Mouse (Mus musculus) testis, adult 2 months (tissue): ENCODE results near the gene Pdzk1ip1. TPM values are rescaled to one million over a fixed set of nuclear protein-coding genes. Genes with fewer than 3 reads are reported as not detected.

Experiments
- H3K27ac ChIP-seq: fragments of 200-500 bp; 2 replicates; pipeline ENCODE4 v1.5.1; 2012; ENCODE audit warnings: low read depth, low read length; ENCODE audit not compliant: control insufficient read depth, insufficient read depth
- H3K27me3 ChIP-seq: fragments of 200-500 bp; 2 replicates; pipeline ENCODE4 v1.6.1; 2012; ENCODE audit warnings: mild to moderate bottlenecking, low read length, moderate library complexity; ENCODE audit not compliant: control insufficient read depth, insufficient read depth
- H3K36me3 ChIP-seq: fragments of 200-500 bp; 2 replicates; pipeline ENCODE4 v1.6.1; 2012; ENCODE audit warnings: mild to moderate bottlenecking, low read length; ENCODE audit not compliant: control insufficient read depth, insufficient read depth
- H3K4me1 ChIP-seq: fragments of 200-500 bp; 2 replicates; pipeline ENCODE4 v1.6.1; 2012; ENCODE audit warnings: low read length; ENCODE audit not compliant: control insufficient read depth, insufficient read depth
- H3K4me3 ChIP-seq: fragments of 200-500 bp; 2 replicates; pipeline ENCODE4 v1.5.1; 2012; ENCODE audit warnings: low read depth, mild to moderate bottlenecking, low read length, moderate library complexity, mixed read lengths; ENCODE audit not compliant: control insufficient read depth
- CTCF ChIP-seq: fragments of 200-500 bp; IDR thresholded peaks from 2 replicates; pipeline ENCODE4 v1.5.1; 2012; ENCODE audit warnings: low read depth, mild to moderate bottlenecking, inconsistent platforms, low read length, moderate library complexity; ENCODE audit not compliant: control insufficient read depth, insufficient read depth, insufficient replicate concordance
- POLR2A ChIP-seq: fragments of 200-500 bp; IDR thresholded peaks from 2 replicates; pipeline ENCODE4 v1.6.1; 2012; ENCODE audit warnings: low read depth, mild to moderate bottlenecking, inconsistent platforms, low read length, moderate library complexity; ENCODE audit not compliant: control insufficient read depth
- polyA plus RNA-seq: library from polyadenylated mRNA; depleted of rRNA; stranded (reverse); fragments of >200 nt; gene quantifications from 2 replicates; pipeline ENCODE4 v1.2.3, GENCODE M21; 2012; rRNA removed

The Pdzk1ip1 gene
- 336 and 353 TPM in 2 replicates for polyA plus RNA-seq

- H3K27ac ChIP-seq = no peak within 1 kb of the TSS
Observed at GRCm38 (mm10) chr4:115088611-115089338, at the start of gene Pdzk1ip1. TSS of gene Pdzk1ip1 (plus strand) at chr4:115088708.

GRCm38 (mm10) chr4:115045621-115046020 is 42.9 kb upstream of the Pdzk1ip1 start:
- H3K27me3 ChIP-seq = no peaks in the 10 kb centered on the region
- no peak overlapping the region for H3K27ac ChIP-seq
- no peak for TF ChIP-seq CTCF
- no peak for TF ChIP-seq POLR2A
- no peaks in the 10 kb centered on the region for H3K4me1 ChIP-seq
- H3K36me3 ChIP-seq = no peaks in the 10 kb centered on the region
- no peak overlapping the region for H3K4me3 ChIP-seq

More at GRCm38 (mm10) chr4:115088611-115089338, at the start of gene Pdzk1ip1:
- no peaks in the 10 kb centered on the region for H3K36me3 ChIP-seq
- H3K4me3 ChIP-seq = peak within 1 kb of the TSS; percentile 60
- H3K27me3 ChIP-seq = no peaks in the 10 kb centered on the region
- no peak for TF ChIP-seq POLR2A
- no peak for TF ChIP-seq CTCF
- H3K4me1 ChIP-seq = peaks cover 7% of the 10 kb centered on the region

GRCm38 (mm10) chr4:115047750-115048149 is 40.8 kb upstream of the Pdzk1ip1 start:
- Histone ChIP-seq H3K4me1 (peaks cover 2% of the 10 kb centered on the region), H3K4me3 (no peak overlapping the region), H3K27me3 (no peaks in the 10 kb centered on the region), H3K36me3 (no peaks in the 10 kb centered on the region), H3K27ac (no peak overlapping the region)
- TF ChIP-seq POLR2A (no peak), CTCF (peak; percentile 66; the same call in 1 of the 2 replicates)

- H3K27me3 ChIP-seq = no peaks in the 10 kb centered on the region
- TF ChIP-seq POLR2A (no peak), CTCF (no peak)
- H3K4me3 ChIP-seq = no peak overlapping the region
- H3K36me3 ChIP-seq = no peaks in the 10 kb centered on the region
- no peak overlapping the region for H3K27ac ChIP-seq
- peaks cover 2% of the 10 kb centered on the region for H3K4me1 ChIP-seq
Observed at GRCm38 (mm10) chr4:115048190-115048589, 40.3 kb upstream of the Pdzk1ip1 start.

- peaks cover 4% of the 10 kb centered on the region for H3K4me1 ChIP-seq
- no peaks in the 10 kb centered on the region for H3K27me3 ChIP-seq
- no peak overlapping the region for H3K4me3 ChIP-seq
- no peak overlapping the region for H3K27ac ChIP-seq
- TF ChIP-seq CTCF = no peak
- TF ChIP-seq POLR2A = no peak
- H3K36me3 ChIP-seq = no peaks in the 10 kb centered on the region
Observed at GRCm38 (mm10) chr4:115051245-115051644, 37.3 kb upstream of the Pdzk1ip1 start.

GRCm38 (mm10) chr4:115052343-115053005 is 36.0 kb upstream of the Pdzk1ip1 start:
- no peaks in the 10 kb centered on the region for H3K27me3 ChIP-seq
- H3K27ac ChIP-seq = no peak overlapping the region
- TF ChIP-seq POLR2A = peak; percentile 52; the same call in 1 of the 2 replicates
- no peak for TF ChIP-seq CTCF
- H3K4me1 ChIP-seq = peaks cover 5% of the 10 kb centered on the region
- H3K4me3 ChIP-seq = peak overlapping the region; percentile 70
- H3K36me3 ChIP-seq = no peaks in the 10 kb centered on the region

- peaks cover 8% of the 10 kb centered on the region for H3K27me3 ChIP-seq
- no peaks in the 10 kb centered on the region for H3K36me3 ChIP-seq
- H3K4me3 ChIP-seq = no peak overlapping the region
- H3K27ac ChIP-seq = no peak overlapping the region
- H3K4me1 ChIP-seq = peaks cover 15% of the 10 kb centered on the region
- no peak for TF ChIP-seq CTCF
- TF ChIP-seq POLR2A = no peak
Observed at GRCm38 (mm10) chr4:115055044-115055443, 33.5 kb upstream of the Pdzk1ip1 start.

- TF ChIP-seq POLR2A = no peak
- no peak for TF ChIP-seq CTCF
- Histone ChIP-seq H3K4me1 (peaks cover 15% of the 10 kb centered on the region), H3K27ac (no peak overlapping the region), H3K4me3 (no peak overlapping the region), H3K27me3 (peaks cover 8% of the 10 kb centered on the region), H3K36me3 (no peaks in the 10 kb centered on the region)
Observed at GRCm38 (mm10) chr4:115055691-115056090, 32.8 kb upstream of the Pdzk1ip1 start.
